Mouse (Mus musculus): ENCODE measurements around the gene Yjefn3.

The Yjefn3 gene

DNA sequence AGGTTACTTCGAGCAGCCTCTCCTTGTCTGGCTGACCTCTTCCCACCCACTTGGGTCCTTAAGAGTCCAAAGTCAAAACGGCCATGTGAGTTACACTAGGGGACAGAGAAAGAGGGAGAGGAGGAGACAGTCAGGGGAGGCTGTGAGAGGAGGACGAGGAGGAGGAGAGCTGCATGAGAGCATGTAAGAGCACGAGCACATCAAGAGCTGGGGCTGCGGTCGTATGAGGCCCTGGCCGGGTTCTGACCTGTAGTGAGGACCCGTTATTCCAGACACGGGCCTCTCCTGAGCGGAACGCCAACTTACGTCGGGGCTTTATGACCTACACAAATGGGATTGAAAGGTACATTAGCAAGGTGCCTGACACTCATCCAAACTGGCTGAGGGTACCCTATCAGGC, 9.4 kb upstream of the Yjefn3 start:
- DNase-seq (ENCODE audit: extremely low read depth, insufficient read length, low spot score): no peak

DNA sequence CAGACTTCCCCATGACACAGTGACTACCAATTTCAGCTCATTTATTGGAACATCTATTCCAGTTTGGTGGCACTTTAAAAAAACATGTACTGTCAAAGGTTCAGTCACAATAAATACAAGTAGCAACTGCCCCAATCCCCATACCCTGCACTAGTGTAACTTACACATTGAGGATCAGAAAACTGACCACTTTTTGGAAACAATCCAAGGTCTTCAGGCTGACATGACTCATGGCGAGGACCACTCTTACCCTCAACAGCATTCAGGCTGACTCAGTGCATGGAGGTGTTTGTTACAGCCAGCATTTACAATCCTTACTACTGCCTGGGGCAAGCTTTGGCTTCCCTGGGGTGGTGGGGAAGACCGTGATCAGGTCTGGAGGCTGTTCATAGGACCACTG, 4.6 kb upstream of the Yjefn3 start:
- DNase-seq (ENCODE audit: extremely low read depth, insufficient read length, low spot score): no peak

DNA sequence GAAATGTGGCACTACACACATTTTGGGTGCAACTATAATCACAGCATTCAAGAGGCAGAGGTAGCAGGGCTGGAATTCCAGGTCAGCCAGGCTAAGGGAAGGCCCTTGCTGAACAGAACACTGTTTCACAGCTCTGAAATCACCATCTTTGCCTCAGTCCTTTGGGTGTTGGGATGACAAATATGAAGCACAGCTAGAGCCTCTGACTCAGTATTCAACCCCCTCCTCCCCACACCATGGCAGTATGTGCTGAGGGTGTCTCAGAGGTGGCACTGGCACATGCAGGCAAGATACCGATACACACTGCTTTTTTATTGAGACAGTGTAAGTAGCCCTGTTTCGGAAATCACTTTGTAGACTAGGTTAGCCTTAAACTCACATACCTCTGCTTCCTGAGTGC, 3.7 kb upstream of the Yjefn3 start:
- no peak for DNase-seq (ENCODE audit: extremely low read depth, insufficient read length, low spot score)

DNA sequence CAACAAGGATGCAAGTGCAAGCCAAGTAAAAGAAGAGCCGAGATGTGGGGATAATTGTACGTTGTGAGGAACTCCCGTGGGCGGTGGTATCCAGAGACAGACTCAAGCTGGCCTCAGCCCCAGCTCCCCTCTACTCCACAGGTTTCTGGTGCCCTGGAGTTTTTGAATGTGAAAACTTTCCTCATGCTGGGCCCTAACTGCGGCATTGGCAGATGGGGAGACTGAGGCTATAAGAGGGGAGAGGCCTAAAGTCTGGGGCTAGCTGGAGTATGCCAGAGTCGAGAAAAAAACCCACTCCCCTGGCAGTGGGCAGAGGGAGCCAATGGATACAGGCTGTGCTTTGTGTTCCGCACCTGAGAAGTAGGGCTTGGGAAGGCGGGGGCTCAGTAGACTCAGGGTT, 1.6 kb upstream of the Yjefn3 start:
- DNase-seq (ENCODE audit: extremely low read depth, insufficient read length, low spot score): no peak

DNA sequence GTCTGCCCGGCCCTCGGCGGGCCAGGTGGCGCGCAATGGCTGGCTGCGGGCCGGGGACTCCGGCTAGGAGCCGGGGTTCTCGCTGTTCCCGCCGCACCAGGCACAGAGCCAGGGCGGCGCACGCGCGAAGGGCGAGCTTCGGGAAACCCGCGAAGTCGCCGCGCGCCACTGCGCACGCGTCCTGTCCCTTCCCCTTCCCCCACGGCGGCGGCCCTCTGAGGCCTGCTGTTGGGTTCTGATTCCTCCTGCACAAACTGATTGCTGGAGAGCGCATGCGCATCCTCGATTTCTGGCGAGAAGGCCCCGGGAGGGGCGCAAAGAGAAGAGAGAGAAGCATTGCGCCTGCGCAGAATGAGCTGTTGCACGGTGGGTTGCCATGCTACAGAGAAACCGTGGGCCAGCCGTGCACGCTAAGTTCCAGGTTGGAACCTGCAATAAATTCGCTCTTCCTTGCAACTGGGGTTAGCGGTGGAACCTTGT, 591 bp upstream of the Yjefn3 start:
- DNase-seq (ENCODE audit: extremely low read depth, insufficient read length, low spot score): no peak

DNA sequence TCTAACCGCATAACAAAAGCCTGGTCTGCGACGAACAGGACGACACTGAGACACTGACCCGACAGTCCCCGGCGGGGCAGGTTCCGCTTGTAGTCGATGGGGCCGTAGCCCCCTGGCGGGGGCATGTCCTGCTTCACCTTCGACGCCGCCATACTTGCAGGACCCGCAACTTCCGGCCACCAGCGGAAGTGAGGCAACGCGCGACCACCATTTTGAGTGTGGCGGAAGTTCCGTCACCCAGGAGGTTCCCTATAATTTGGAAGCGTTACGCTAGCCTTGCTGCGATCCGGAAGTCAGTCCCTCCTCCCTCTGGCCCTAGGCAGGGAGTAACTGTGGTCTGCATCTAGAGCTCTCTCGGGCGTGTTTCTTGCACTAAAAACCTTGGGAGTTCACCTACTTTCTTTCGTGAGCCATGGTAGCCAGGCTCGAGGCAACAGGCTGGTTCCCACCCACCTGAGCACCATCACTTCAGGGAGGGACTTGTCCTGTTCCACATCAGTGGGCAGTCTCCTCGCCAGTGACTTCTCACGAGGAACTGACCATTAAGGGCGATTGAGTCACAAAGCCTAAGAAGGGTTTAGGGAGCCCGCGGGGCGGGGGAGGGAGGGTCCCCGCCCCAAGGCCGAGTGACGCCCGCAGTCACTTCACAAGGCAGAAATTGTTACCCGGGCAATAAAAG, 889 bp downstream of the Yjefn3 start:
- DNase-seq (ENCODE audit: extremely low read depth, insufficient read length, low spot score): peak; percentile 97

DNA sequence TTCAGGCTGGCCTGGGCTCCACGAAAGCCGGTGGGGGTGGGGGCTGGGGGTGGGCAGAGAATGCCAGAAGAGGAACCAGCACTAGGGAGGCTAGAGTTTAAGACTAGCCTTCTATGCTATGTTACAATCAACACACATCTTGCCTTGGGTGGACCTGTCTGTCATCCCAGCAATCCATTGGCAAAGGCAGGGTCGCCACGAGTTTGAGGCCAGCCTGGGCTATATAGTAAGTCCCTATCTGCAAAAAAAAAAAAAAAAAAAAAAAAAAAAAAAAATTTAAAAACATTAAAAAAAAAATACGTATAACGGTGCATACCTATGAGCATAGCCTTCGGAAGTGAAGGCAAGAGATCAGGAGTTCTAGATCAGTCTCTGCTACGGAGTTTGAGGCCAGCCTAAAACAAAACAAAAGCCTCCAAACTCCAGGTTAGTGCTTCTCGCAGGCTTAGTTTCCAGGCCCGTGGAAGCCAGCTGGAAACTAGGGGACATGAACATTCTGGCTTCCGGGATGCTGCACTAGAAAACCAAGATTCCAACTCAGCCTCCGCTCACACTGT, 1.5 kb downstream of the Yjefn3 start:
- DNase-seq (ENCODE audit: extremely low read depth, insufficient read length, low spot score): no peak

DNA sequence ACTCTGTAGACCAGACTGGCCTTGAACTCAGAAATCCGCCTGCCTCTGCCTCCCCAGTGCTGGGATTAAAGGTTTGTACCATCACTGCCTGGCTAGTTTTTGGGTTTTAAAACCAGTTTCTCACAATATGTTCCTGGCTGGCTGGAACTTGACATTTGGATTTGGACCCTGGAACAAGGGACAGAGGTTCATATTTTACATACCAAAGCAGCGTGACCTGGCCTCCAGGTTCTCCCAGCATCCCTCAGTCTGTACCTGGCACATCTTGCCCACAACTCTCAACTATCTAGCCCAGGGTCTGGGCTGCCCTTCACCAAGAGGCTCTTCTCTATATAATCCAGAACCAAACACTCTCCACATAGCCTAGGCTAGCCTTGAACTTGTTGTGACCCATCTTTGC, 2.6 kb downstream of the Yjefn3 start:
- no peak for DNase-seq (ENCODE audit: extremely low read depth, insufficient read length, low spot score)

DNA sequence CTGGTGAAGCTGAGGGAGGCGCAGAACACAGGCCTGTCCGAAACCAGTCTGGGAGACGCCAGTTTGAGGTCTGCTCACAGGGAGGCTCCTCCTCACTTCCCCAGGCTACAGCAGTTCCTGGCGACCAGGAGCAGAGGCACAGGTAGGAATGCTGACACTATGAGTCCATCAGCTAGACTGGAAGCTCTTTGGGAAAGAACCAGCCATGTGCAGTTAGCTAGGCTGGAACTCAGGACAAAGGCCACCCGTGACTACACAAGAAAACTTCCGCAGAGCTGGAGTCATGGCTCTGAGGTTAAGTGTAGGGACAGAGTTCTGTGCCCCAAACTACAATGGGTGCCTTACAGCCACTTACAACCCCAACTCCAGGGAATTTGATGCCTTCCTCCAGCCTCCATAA, 4.7 kb downstream of the Yjefn3 start:
- no peak for DNase-seq (ENCODE audit: extremely low read depth, insufficient read length, low spot score)

DNA sequence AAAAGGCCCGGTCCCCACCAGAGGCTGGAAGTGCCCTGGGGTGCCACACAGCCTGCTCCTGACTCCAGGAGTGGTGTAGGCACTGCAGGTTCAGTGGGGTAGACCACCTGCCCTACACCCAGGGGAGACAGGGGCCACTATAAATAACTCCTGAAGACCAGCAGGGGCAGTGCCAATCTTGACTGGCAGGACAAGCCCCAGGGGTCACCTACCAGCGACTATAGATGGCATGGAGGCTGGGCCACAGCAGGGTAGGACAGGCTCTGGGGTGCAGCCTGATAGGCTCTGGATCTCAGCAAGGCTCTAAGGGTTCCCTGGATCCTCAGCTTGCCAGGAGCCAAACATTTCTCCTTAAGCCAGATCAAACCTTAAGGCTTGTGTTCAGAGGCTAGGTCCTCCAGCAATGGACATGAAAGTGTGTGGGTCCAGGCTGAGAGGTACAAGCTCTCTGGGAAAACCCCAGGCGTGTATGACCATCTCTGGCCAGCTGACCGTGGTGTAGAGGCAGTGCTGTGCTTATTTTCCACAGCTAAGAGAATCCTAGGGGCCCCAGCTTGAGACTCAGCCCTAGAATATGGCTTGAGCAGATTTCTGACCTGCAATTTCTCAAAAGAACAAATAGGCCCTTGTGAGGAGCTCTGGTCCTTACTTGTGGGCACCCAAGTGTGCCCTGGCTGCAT, 6.6 kb downstream of the Yjefn3 start:
- DNase-seq (ENCODE audit: extremely low read depth, insufficient read length, low spot score): no peak

DNA sequence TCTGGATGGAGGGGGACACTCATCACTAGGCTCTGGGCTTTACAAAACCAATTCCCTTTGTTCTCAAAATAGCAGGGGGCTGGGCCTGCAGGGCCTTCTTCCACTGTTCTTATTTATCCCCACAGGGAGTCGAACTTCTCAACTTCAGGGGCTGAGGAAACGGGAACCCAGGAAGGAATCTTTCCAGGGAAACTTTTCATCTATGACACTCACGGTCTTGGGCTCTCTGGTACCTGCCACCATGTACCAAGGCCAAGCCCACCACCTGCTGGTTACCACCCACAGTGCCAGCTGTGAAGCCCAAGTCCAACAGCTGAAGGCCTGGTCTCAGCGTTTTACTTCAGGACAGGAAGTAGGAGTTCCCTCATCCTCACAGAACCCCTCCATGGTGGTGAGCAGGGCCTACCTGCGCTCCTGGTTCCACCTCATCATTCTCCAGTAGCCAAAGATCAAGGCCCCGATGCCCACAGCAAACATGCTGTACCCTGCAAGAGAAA, 7.6 kb downstream of the Yjefn3 start:
- DNase-seq (ENCODE audit: extremely low read depth, insufficient read length, low spot score): no peak

DNA sequence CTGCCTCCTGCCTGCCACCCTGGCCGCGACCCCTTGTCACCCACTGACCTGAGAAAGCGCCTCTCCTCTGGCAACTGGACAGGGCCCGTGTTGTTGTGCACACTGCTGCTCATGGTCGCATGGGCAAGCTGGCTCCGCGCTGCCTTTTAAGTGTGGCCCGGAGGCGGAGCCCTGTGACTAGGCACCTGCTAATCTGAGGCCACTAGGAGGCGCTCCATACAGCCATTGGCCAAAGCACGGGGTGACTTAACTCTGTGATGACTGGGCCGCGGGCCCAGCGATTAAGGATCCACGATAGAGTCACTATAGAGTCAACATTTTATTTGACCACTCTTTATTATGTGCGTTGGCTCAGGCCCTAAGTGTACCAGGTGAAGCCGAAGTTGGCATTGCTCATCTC, 8.6 kb downstream of the Yjefn3 start:
- DNase-seq (ENCODE audit: extremely low read depth, insufficient read length, low spot score): no peak

DNA sequence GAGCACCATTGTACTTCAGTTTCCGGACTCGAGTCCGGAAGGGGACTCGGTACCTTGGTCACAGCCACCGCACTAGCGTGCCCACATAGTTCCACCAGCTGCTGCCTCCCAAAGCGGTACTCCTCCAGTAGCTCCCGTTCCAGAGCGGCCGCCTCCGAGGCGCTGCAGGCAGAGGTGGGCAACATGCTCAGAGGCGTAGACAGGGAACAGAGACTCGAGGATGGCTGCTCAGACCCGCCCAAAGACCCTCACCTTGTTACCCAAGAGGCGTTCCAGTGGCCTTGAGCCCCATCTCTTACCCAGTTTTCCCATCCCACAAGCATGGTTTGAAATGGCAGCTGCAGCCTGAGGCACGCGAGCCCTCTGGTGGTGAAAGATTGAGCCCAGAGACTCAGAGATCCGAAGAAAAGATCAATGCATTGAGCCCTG, 11.7 kb downstream of the Yjefn3 start:
- no peak for DNase-seq (ENCODE audit: extremely low read depth, insufficient read length, low spot score)

DNA sequence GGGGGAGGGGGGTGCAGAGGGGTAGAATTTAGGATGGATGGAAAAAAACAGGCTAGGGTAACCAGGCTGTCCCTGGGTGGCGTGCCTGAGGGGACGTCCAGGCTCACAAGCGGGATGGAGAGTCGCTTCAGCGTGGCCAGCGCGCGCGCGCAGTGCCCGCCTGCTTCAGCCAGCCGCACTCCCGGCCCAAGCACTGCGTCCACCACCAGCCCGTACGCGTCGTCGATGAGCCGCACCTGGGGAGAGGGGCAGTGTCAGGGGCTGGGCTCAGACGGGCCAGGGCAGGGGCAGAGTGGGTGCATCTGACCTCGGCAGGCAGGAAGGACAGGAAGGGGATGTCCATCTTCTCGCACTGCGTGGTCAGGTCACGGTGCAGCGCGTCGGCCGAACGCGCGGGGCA, 13.6 kb downstream of the Yjefn3 start:
- DNase-seq (ENCODE audit: extremely low read depth, insufficient read length, low spot score): no peak

DNA sequence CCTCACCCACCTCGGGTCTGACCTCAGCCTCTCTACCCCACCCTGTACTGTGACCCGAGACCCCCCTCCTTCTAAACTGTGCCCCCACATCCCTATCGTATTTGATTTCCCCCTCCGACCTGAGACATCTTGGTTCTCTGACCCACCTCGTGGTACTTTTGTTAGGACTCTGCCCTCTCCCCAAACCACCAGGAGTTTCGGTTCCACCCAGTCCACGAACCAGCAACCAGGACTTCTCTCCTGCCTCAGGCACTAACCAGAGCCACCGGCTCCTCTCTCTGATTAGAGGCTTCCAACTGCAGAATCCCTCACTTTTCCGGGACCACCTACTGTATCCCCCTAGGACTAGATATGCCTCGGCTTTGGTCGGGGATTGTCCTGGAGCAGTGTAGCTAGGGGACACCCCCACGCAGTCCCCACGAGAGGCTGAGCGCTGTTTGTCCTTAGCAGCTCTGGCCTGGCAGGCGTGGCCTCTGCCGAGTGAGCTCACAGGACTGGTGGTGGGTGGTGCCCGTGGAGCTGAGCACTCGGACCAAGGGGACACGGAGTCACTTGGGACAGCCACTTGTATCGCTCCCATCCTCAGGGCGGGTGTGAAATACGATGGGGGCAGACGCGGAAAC, 14.2 kb downstream of the Yjefn3 start:
- DNase-seq (ENCODE audit: extremely low read depth, insufficient read length, low spot score): no peak

DNA sequence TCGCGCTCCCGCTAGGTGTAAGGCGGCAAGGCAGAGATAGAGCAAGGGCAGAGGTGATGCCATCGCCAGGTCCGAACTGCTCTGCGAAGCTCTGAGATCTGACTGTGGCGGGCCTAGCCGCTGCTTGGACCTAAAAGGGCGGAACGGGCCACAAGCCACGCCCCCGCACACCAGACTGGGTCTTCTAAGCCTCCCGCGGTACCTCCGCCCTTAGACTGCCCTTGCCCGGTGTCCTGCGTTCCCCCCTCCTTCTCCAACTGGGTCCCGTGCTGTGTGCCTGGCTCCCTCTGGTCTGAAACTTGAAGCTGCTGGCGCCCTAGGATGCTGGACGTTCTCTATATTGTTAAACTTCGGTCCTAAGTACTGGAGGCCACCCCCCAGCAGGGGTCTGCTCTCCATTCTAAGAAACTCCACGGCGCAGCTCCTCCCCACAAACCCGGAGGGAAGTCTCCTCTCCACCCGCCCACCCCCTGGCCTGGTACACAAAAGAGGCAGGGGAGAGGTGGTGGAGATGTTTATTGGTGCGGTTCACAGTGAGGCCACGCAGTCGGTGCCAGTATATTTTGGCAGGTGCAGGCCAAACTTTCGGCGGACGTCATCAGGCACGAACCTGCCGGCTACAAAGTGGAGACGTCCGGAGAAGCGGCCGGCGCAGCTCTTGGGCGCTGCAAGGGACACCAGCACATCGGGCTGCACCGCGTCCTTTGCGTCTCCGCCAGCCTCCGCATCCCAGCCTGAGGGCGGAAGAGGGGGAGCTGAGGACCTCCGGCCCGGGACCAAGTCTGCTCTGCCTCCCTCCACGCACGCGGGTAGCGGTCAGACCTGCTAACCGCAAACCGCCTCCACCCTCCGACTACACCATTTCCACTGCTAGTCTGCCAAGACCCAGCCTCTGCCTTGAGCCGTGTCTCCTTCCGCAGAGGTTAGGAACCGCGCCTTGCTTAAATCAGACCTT, 14.9 kb downstream of the Yjefn3 start, which contains the start of gene Cilp2:
Gene Cilp2 (minus strand): TSS at position 399 of the 955 bp plus-strand sequence.
- DNase-seq (ENCODE audit: extremely low read depth, insufficient read length, low spot score): no peak

DNA sequence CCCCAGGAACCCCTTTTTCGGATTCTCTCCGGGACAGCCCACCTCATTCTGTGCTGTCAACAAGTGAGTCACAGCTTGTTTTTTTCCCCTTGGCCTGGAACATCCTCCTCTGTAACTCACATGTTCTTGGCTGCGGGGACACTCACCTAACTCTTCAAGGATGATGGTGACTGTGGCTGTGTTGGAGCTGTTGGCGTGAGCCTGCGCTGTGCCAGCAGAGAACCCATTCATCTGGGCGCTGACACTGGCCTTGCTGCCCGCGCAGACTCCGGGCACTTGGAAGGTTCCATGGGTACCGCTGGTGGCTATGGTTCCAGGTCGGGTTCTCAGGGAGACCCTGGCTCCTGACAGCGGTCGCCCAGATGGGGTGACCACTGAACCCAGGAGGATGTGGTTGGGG, 18.4 kb downstream of the Yjefn3 start:
- DNase-seq (ENCODE audit: extremely low read depth, insufficient read length, low spot score): no peak

DNA sequence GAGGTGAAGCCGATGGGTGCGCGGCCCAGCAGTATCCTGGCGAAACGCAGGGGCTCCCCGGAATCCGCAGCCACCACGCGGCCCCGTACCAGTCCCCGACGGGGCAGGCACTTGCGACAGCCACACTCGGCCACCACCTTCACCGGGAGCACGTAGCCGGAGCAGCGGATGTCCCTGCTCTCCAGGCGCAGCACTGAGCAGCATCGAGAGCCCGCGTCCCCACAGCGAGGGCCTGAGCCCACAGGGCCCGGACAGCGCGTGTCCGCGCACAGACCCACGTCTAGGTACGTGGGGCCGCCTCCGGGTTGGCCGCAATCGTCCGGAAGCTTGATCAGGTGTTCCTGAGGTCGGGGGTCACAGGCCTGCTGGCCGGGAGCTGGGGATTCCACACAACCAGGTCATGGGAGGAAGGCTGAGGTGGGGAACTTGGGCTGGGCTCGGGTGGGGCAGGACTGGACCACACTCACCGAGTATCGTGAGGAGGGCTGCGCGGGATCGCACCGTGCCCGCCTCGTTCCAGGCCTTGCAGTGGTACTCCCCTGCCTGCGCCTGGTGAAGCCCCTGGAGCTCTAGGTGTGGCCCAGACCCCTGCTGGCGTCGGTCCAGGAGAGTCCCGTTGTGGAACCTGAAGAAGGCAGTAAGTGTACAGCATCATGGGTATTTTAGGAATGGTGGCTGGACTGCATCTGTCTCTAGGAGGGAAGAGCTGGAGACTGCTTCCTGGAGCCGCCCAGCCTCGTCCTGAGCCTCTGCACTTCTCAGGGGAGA, 19.5 kb downstream of the Yjefn3 start:
- DNase-seq (ENCODE audit: extremely low read depth, insufficient read length, low spot score): no peak

DNA sequence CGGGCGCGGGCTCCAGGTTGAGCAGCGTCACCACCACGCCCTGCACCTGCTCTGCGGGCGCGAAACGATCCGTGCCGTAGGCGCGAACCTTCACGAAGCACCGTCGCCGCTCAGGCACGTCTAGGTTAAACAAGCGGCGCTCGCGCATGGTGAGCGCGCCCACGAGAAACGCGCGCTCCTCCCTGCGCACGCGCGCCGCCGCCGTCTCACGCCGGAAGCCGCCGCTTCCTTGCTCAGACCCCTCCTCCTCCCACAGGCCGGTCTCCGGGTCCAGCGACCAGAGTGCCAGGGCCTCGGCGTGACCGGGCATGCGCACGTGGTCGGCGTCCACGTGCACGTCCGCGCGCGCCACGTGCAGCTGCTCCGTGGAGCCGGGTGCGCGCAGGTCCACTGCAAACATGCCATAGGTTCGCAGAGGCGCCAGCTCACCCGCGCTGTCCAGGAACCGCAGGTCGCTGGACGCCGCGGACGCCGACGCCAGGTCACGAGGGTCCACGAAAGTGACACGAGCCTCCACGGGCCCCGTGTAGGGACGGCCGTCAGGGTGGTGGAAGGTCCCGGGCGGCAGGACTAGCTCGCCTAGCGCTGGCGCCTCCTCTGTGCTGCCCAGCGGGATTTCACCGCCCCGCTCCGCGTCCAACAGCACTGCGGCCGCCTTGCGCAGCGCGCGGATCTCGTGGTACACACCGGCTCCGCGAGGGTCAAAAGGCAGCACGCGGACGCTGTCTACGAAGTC, 20.3 kb downstream of the Yjefn3 start:
- DNase-seq (ENCODE audit: extremely low read depth, insufficient read length, low spot score): no peak
